Mouse (Mus musculus) mature B cell (primary cell): ENCODE data around the gene Msgn1.

Source experiments
- in situ Hi-C: fragments of 300-500 bp; cut with MboI; formaldehyde crosslinking; loops from 2 replicates; pipeline ENCODE4 v1.14.3; 2019

Msgn1 gene

DNA sequence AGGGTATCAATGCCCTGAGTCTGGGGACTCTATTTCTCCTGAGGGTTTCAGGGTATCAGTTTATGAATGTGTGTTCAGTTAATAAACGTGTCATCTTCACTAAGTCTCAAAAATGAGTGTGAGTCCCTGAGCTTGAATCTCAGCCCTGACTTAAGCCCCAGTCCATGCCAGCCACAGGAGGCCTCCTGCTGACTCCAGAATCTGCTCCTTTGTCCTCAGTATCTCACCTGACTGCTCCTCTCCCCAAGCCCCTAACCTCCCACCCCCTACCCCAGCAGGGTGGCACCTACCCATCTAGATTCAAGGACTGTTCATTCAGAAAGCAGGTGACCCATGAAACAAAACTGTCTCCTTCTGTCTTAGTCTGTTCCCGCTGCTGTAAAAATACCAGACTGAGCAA is 10.2 kb downstream of the Msgn1 start:
- in situ Hi-C loops: loop anchor here (10.0 kb wide), 1 partner anchor 126 kb away; no protein-coding TSS in a partner anchor

DNA sequence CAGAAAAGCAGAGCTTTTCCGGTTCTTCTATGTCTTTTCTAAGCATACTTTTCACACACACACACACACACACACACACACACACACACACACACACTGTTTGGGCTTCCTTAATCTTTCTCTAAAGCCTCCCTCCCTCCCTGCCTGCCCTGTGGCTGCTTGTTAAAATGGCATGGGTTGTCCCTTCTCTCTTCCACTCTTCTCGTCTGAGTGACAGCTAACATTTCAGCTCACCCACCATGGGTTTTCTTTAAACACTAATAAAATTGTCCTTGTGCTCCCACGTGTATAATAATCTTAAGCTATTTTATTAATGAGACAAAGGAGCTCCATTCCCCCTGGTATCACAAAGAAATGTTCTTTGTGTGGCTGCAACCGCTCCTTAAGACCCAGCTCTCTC is 10.7 kb downstream of the Msgn1 start:
- in situ Hi-C loops: loop anchor here (10.0 kb wide), 1 partner anchor 127 kb away; no protein-coding TSS in a partner anchor

DNA sequence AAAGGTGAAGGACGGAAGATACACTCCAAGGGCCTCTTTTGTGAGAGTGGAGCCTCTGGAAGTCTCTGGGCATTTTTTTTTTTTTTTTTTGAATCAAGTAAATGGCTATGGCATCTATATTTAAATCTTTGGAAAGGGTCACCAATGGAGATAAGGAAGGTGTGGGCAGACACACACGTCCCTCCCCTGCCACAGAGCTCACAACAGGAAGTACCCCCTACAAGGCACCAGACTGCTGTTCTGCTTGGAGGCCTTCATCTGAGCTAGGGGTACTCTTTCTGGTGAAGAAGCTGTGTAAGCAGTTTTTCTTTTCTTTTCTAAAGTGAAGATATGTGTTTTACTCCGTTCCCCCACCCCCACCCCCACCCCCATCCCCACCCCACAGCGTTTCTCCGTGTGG is 11.9 kb downstream of the Msgn1 start:
- in situ Hi-C loops: loop anchor here (10.0 kb wide), 1 partner anchor 128 kb away; no protein-coding TSS in a partner anchor

DNA sequence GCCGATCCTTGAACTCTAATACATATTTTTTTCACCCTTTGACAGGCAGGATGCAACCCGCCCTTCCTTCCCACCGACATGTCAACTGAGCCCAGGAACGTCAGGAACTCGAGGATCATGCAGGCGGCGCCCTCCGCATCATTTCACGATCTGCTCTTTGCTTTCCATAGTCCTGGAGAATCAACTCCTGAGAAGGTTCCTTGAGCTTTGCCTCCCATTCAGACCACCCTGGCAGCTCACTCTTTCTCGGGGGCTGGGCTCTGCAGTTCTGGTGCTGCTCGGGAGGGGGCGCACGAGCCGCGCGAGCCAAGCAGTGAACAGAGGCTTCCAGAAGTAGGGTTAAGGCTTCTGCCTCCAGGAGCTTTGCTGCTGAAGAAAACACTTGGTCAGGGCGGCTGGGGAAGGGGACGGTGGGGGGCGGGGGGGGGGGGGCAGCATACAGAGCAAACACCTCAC is 12.6 kb downstream of the Msgn1 start:
- in situ Hi-C loops: loop anchor here (10.0 kb wide), 1 partner anchor 129 kb away; no protein-coding TSS in a partner anchor

DNA sequence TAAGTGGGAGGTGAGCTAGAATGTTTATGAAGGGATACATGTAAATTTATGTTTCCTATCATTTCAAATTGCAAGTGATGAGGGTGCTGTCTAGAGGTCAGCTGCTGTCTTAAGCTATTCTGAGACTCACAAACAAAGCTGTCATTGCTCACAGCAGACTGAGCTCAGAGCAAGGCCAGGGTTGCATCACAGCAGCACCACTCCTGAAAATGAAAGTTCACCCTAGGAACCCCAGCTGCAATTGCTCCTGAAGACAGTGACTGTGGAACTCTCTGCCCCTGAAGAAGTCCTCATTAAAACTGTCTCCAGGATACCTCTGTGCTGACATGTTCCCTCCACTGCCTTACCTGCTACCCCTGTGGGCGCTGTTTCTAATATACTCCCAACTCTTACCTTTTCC is 13.7 kb downstream of the Msgn1 start:
- in situ Hi-C loops: loop anchor here (10.0 kb wide), 1 partner anchor 130 kb away; no protein-coding TSS in a partner anchor

DNA sequence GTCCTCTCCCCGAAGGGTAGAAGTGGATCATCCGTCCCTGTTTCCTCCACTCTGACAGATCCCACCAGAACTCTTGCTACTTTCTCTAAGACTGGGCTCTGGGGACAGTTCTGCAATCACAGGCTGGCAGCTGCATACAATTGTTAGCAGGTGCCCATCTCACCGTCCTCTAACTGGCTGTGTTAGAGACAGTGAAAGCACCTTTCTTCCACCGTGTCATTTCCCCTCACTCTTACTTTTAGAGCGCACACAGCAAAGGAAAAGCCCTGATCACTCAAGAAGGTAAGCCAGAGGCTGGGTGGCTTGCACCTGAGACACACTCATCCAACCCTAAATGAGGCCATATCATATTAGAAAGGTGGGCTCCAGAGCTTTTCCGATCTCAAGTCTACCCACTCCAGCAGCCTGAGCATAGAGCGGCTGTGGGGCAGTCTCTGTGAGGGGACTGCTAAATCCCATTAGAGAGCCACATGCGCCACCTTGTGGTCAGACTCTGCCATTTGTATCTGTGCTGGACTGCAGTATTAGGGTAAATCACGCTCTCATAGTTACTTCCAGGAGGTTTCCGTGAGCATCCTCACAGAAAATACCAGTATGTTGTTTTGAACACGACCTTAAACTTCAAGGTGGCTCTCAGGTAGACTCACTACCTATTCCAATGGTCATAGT is 30.2 kb downstream of the Msgn1 start:
- in situ Hi-C loops: no loop called here

DNA sequence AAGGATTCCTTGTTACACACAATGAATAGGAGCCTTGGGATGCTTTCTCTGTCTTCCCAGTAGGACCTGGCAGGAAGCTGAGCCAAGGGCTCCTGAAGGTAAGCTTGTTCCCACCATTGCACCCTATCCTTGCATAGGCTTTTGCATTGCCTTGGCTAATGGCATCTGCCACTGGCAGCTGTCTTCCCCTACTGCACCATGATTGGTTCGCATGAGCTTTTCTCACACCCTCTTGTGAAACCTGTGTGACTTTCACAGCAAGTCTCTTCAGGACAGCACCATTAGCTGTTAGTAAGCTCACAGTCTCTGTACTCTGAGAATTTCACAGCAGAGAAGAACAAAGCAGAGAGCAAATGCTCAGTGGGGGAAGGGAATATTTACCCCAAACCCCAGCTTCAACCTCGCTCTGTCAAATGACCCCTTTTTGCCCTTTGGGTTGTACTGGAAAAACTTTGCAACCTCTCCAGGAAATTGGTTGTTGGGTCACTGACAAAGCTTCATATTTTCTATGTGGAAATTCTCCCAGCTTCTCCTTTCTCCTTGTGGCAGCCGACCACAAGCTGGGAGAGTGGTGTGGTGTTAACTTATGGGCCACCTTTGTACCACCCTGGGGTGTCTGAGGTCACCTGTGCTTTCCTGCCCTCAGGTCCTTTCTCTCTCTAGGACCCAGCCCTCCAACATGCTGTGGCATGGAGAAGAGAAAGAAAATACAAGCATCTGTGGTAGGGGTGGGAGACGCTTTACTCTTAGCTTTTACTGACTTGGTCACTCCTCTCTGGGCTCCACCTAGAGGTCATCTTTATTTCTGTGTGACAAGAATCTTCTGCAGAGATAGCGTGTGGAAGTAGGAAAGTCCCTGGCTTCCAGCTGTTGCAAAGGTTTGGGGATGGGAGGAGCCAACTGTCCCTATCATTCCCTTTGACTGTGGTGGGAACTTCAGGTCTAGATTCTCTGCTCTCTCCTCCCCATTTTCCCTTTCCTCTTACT is 31.1 kb downstream of the Msgn1 start:
- in situ Hi-C loops: no loop called here

DNA sequence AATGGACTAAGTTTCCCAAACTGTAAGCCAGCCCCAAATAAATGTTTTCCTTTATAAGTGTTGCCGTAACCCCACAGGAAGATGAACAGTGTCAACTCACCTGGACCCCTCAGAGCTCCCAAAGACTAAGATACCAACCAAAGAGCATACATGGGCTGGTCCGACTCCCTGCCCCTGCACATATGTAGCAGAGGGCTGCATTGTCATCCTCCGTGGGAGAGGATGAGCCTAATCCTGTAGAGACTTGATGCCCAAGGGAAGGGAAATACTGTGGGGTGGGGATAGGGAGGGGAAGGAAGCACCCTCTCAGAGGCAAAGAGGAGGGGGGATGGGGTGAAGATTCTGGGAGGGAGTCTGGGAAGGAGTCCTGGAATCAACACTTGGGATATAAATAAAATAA is 50.1 kb downstream of the Msgn1 start:
- in situ Hi-C loops: no loop called here
